9 mouse cellular contexts compared by ENCODE assay signal in genomic region chr8:120807719-120808118, GRCm38 (mm10).
DNase-seq lines count a peak whose midpoint lies in the region; ATAC-seq and TF ChIP-seq lines count a peak whose summit lies in the region.
"Had no signal": no experiment of that assay in that cellular context is flagged by ENCODE, and none has a peak within 500 bp of the region (broad histone marks: within the 10 kb centered on the region; RNA-seq: fewer than 3 reads in every experiment).

No protein-coding gene starts in this region.

- H3K4me2 ChIP-seq in liver, embryonic 14.5 days (ENCODE audit: low read depth): no peak overlapping the region
- H3K4me2 ChIP-seq in liver, embryonic 12.5 days: no peak overlapping the region
- H3K4me2 ChIP-seq: limb, embryonic 13.5 days had no signal

- H3K9me3 ChIP-seq in liver, embryonic 14.5 days (ENCODE audit: control insufficient read depth, low read length): no peaks in the 10 kb centered on the region
- H3K9me3 ChIP-seq in liver, embryonic 12.5 days (replicated peaks): no peaks in the 10 kb centered on the region
- H3K9me3 ChIP-seq: limb, embryonic 13.5 days had no signal

- TF ChIP-seq EP300 in liver, embryonic 14.5 days (IDR thresholded peaks at IDR 0.05; ENCODE audit: low read depth): no peak

- peak; percentile 51 for TF ChIP-seq CTCF in liver, embryonic 14.5 days (IDR thresholded peaks at IDR 0.05; ENCODE audit: low read depth)

- ATAC-seq in CD4-positive, CD25-positive, alpha-beta regulatory T cell, adult 4 months: no peak
- ATAC-seq in liver, embryonic 14.5 days (ENCODE audit: insufficient read depth): no peak
- no peak for ATAC-seq in liver, embryonic 12.5 days
- ATAC-seq in common myeloid progenitor, adult 5-6 weeks (replicated peaks; ENCODE audit: low read depth, poor library complexity, severe bottlenecking): peak; percentile 64; the same call in 1 of the 2 replicates
- ATAC-seq in inflammation-experienced regulatory T-cells, adult 6 months: no peak

- H3K9ac ChIP-seq in liver, embryonic 14.5 days (replicated peaks): no peak overlapping the region
- no peak overlapping the region for H3K9ac ChIP-seq in liver, embryonic 12.5 days
- H3K9ac ChIP-seq: limb, embryonic 13.5 days had no signal

- H3K4me3 ChIP-seq in liver, embryonic 14.5 days (ENCODE audit: insufficient read depth in 1 of 2, low read depth in 2 of 2, low read length in 2 of 2): no peak overlapping the region
- no peak overlapping the region for H3K4me3 ChIP-seq in liver, embryonic 12.5 days
- H3K4me3 ChIP-seq: limb, embryonic 13.5 days had no signal

- H3K36me3 ChIP-seq in liver, embryonic 14.5 days (replicated peaks; ENCODE audit: control insufficient read depth, insufficient read depth, low read depth): no peaks in the 10 kb centered on the region
- no peaks in the 10 kb centered on the region for H3K36me3 ChIP-seq in liver, embryonic 12.5 days
- H3K36me3 ChIP-seq: limb, embryonic 13.5 days had no signal

- H3K4me1 ChIP-seq in liver, embryonic 14.5 days (replicated peaks; ENCODE audit: control insufficient read depth in 2 of 2, insufficient read depth in 2 of 2, low read length in 1 of 2): peaks cover 0 to 2% of the 10 kb centered on the region in 2 experiments; a peak in 1 of 4 replicates
- 0 out of 2 replicates have a peak, but pooled peaks cover 4% of the 10 kb centered on the region for H3K4me1 ChIP-seq in liver, embryonic 12.5 days
- H3K4me1 ChIP-seq: limb, embryonic 13.5 days had no signal

- H3K27me3 ChIP-seq in liver, embryonic 14.5 days (ENCODE audit: control insufficient read depth, insufficient read depth, low read length): no peaks in the 10 kb centered on the region
- H3K27me3 ChIP-seq in liver, embryonic 12.5 days (replicated peaks): 0 out of 2 replicates have a peak, but pooled peaks cover 20% of the 10 kb centered on the region

- peak; percentile 41 for DNase-seq in CD4-positive, CD25-positive, alpha-beta regulatory T cell, adult 2 months (ENCODE audit: low read depth, low spot score)
- no peak for DNase-seq in liver, embryonic 14.5 days (ENCODE audit: low read depth in 3 of 3, low spot score in 3 of 3)
- DNase-seq in lung, postnatal 10 days: peak; percentile 48
- no peak for DNase-seq in spleen, postnatal 36 days (ENCODE audit: low spot score in 2 of 2)

- H3K27ac ChIP-seq in liver, embryonic 14.5 days: no peak overlapping the region
- no peak overlapping the region for H3K27ac ChIP-seq in liver, embryonic 12.5 days
- H3K27ac ChIP-seq: limb, embryonic 13.5 days had no signal

- 15% methylated on average over 6 of the region's 6 CpGs for WGBS in liver, embryonic 14.5 days (ENCODE audit: insufficient replicate concordance)
- WGBS in liver, embryonic 12.5 days (ENCODE audit: insufficient replicate concordance): 20% methylated on average over 6 of the region's 6 CpGs

Comparison
In these comparisons a context has a peak if more than half of its experiments do, and no peak if none do; other contexts are left out.
1. DNase-seq: peak in CD4-positive, CD25-positive, alpha-beta regulatory T cell, adult 2 months (single experiment) and lung, postnatal 10 days (single experiment); none in liver, embryonic 14.5 days (0 of 3) and spleen, postnatal 36 days (0 of 2).